Mouse (Mus musculus): Measurements from ENCODE around the gene Fam217a. TPM values are rescaled to one million over a fixed set of nuclear protein-coding genes. Genes with fewer than 3 reads are reported as not detected.

Gene Fam217a
- polyA plus RNA-seq (2014; fragmentation: Illumina TruSeq; extraction: RNeasy Lipid Tissue Mini Kit (QIAGEN cat#74804); ENCODE audit: low replicate concordance): 1.9 TPM

DNA sequence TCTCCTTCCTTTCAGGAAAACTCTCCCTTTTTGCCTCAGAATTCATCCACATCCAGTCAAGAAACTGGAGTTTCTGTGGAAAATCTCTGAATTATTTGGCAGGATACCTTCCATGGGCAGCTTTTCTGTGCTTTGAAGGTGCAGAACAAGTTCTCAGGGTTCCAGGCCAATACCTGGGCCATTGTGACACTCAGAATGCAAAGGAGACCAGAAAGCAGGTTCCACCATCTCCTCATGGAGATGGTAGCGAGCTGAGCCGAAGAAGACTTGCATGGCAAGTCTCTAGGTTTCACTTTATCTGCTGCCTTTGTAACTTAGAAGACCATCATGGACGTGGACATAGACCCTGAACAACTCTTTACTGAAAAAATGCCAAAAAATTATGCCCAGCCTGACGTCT lies at the start of gene Fam217a, which contains the start of gene 4933417A18Rik:
Fam217a (minus strand) TSS at position 101 of the 400 bp plus-strand sequence.
4933417A18Rik (plus strand) TSS at position 200 of the 400 bp plus-strand sequence.

DNA sequence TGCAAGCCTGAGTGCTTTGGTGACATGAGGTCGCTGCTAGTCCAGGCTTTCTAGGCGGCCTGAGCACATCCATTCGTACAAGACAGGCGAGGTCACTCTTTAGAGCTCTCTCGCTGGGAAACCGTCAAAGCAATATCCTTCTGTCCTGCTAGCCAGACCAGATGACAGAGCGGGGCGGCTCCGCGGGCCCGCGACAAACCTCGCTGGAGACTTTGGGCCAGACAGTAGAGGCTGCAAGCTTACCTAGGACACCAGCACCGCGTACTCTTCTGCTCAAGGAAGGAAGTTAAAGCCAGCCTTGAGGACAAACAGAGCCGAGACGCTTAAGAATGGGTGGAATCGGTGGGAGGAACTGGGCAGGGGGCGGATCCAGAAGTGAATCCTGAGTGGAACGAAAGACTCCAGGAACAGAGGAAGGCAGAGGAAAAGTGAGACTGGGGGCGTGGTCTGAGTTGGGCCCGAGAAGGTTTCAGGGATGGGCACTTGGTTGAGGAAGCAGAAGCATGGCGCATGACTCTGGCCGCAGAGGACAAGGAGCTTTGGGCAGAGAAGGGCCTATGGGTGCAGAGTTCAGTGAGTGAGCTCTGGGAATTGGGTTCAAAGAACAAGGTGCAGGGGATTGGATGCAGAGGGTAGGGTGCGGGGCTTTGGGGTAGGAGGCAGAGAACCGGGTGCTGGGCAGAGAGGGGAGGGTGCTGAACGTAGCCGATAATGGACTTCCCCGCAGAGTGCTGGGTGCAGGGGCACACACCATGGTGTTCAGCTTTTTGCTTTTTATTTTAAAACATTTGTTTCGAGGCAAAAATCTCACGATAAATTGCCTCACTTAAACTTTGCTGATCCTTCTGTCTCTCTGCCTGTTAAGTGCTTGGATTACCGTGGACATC lies 39.6 kb upstream of the Fam217a start, which contains the start of gene Eci3:
Eci3 (minus strand) TSS at position 300 of the 887 bp plus-strand sequence.

DNA sequence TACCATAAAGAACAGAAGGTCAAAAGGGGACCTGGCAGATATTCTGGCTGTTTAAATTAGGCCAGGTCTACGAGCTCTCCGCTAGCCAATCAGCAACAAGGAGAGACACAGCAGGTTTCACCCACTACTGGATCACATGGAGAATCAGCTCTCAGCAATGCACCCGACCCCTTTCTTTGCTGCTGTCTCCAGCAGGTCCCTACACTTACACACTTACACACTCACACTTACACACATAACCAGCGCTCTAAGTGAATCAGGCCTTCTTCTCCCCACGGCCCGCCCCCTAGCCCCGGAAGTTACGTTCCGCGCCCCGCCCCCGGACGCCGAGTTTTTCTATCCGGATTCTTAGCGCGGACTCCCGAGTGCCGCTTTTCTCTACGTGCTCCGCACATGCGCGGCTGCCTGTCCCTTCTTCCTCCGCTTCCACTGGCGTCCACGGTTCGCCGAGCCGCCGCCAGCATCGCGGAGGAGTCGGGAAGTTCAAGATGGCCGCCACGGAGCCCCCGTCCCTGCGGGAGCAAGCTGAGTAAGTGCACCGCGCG lies 48.9 kb downstream of the Fam217a start, which contains the start of gene Prpf4b:
Prpf4b (plus strand) TSS at position 137 of the 545 bp plus-strand sequence.

Other genes with a start within 250 kb of the Fam217a start
- gene Fam50b, start 189.5 kb downstream of the Fam217a start, polyA plus RNA-seq (2014; fragmentation: Illumina TruSeq; extraction: RNeasy Lipid Tissue Mini Kit (QIAGEN cat#74804); ENCODE audit: low replicate concordance): not detected
- gene Prpf4b, start 49.0 kb downstream of the Fam217a start, polyA plus RNA-seq (2014; fragmentation: Illumina TruSeq; extraction: RNeasy Lipid Tissue Mini Kit (QIAGEN cat#74804); ENCODE audit: low replicate concordance): 160 TPM
- gene 4933417A18Rik, start 99 bp upstream of the Fam217a start, polyA plus RNA-seq (2014; fragmentation: Illumina TruSeq; extraction: RNeasy Lipid Tissue Mini Kit (QIAGEN cat#74804); ENCODE audit: low replicate concordance): not detected
- 108 TPM for gene Eci3, start 39.5 kb upstream of the Fam217a start, polyA plus RNA-seq (2014; fragmentation: Illumina TruSeq; extraction: RNeasy Lipid Tissue Mini Kit (QIAGEN cat#74804); ENCODE audit: low replicate concordance)
- gene Eci2, start 102.8 kb upstream of the Fam217a start, polyA plus RNA-seq (2014; fragmentation: Illumina TruSeq; extraction: RNeasy Lipid Tissue Mini Kit (QIAGEN cat#74804); ENCODE audit: low replicate concordance): 50.1 TPM